ENCODE assay signal across 9 mouse cellular contexts in genomic region chr5:114597222-114597621, GRCm38 (mm10). TPM values are rescaled to one million over a fixed set of nuclear protein-coding genes. Genes with fewer than 3 reads are reported as not detected.
DNase-seq lines count a peak whose midpoint lies in the region; ATAC-seq and TF ChIP-seq lines count a peak whose summit lies in the region.
"Had no signal": no experiment of that assay in that cellular context is flagged by ENCODE, and none has a peak within 500 bp of the region (broad histone marks: within the 10 kb centered on the region; RNA-seq: fewer than 3 reads in every experiment).

No protein-coding gene starts in this region.

- POLR2A ChIA-PET in Patski (lab: Charles Lee) = no interaction called here

- 50% methylated on average over 8 of the region's 8 CpGs for WGBS in embryonic facial prominence, embryonic 13.5 days

- no peaks in the 10 kb centered on the region for H3K27me3 ChIP-seq in Patski
- H3K27me3 ChIP-seq in embryonic facial prominence, embryonic 13.5 days = peaks cover 8% of the 10 kb centered on the region

- ATAC-seq in Patski = peak; percentile 7
- ATAC-seq in embryonic facial prominence, embryonic 13.5 days (ENCODE audit: insufficient number of reproducible peaks, insufficient read depth, low FRiP score, low TSS enrichment, low read depth) = no peak

- H3K9ac ChIP-seq in embryonic facial prominence, embryonic 13.5 days = 0 out of 2 replicates have a peak overlapping the region, but pooled peaks have one; percentile 11

- peaks cover 42% of the 10 kb centered on the region for H3K4me1 ChIP-seq in embryonic facial prominence, embryonic 13.5 days

- CTCF ChIA-PET in Patski (lab: Charles Lee) = interaction anchor here (1.0 to 3.6 kb wide), 3 partner anchors 10 to 12 kb away, joined by 3 to 14 read pairs (median 4); no protein-coding TSS in a partner anchor

- DNase-seq in kidney, postnatal 10 days = peak; percentile 25
- no peak for DNase-seq in kidney, postnatal 14 days
- no peak for DNase-seq in Patski (ENCODE audit: low read depth, low spot score)
- peak; percentile 83 for DNase-seq in testis, postnatal 14 days (ENCODE audit: low spot score)
- DNase-seq in adrenal gland, postnatal 25 days = no peak
- DNase-seq in layer of hippocampus, adult 18-20 months (ENCODE audit: low spot score in 2 of 2) = no peak
- DNase-seq: left cerebral cortex, postnatal 4 days had no signal

- no peaks in the 10 kb centered on the region for H3K9me3 ChIP-seq in embryonic facial prominence, embryonic 13.5 days
- H3K9me3 ChIP-seq: megakaryocyte, embryonic 14.5 days had no signal

- H3K36me3 ChIP-seq in embryonic facial prominence, embryonic 13.5 days = no peaks in the 10 kb centered on the region

- H3K27ac ChIP-seq in embryonic facial prominence, embryonic 13.5 days = no peak overlapping the region

- in situ Hi-C loops in Patski (cut with MboI; ENCODE audit: low pct_unique_long_range_greater_than_20kb) = no loop called here

- TF ChIP-seq CTCF in Patski (IDR thresholded peaks at IDR 0.05) = no peak

- H3K4me3 ChIP-seq in embryonic facial prominence, embryonic 13.5 days = no peak overlapping the region
- H3K4me3 ChIP-seq: megakaryocyte, embryonic 14.5 days had no signal

- H3K4me2 ChIP-seq in embryonic facial prominence, embryonic 13.5 days = no peak overlapping the region

RNA-seq across cellular contexts. Expression of gene Fam222a, which starts 29.4 kb away (rescaled TPM):
- polyA plus RNA-seq in Patski (2021) = 2.1 TPM
- polyA plus RNA-seq in embryonic facial prominence, embryonic 13.5 days (2015; fragmentation: Nextera tagmentation; extraction: Ambion mirVana) = 1.2 and 1.3 TPM in 2 replicates
- total RNA-seq in adrenal gland, postnatal 25 days (2021) = 26.9 and 39.8 TPM in 2 replicates
- total RNA-seq in layer of hippocampus, adult 18-20 months (2021) = 1 to 10 TPM; 5.2 to 5.3 TPM

Comparison
In these comparisons a context has a peak if more than half of its experiments do, and no peak if none do; other contexts are left out.
1. DNase-seq: peak in kidney, postnatal 10 days (single experiment) and testis, postnatal 14 days (single experiment); none in kidney, postnatal 14 days (single experiment), Patski (single experiment), adrenal gland, postnatal 25 days (single experiment) and layer of hippocampus, adult 18-20 months (0 of 2).